Mouse (Mus musculus) heart, adult 18-20 months (tissue): Measurements from ENCODE around the gene Sypl2. TPM values are rescaled to one million over a fixed set of nuclear protein-coding genes. Genes with fewer than 3 reads are reported as not detected.
"Not testable (repeated sequence)": the region's sequence is repeated elsewhere in the genome, so short reads cannot be mapped to it uniquely, and the experiment has no call there.

Source experiments
- DNase-seq, 2 experiments: peaks; one replicate each; pipeline ENCODE4 v3.0.0; 2021 to 2022; ENCODE audit warnings: mixed read lengths in 1 of 2
- long read RNA-seq, 2 experiments: library from polyadenylated mRNA; stranded (forward); transcript quantifications; one replicate each; pipeline ENCODE4 v2.0.0; 2021
- total RNA-seq, 2 experiments: library from RNA; stranded (reverse); gene quantifications; 2 replicates each; pipeline ENCODE4 v1.2.3; 2021

The Sypl2 gene
- total RNA-seq: 1 to 10 TPM; 2.1 to 2.5 TPM
- long read RNA-seq, experiment 1, full-length matches to known transcripts: 1 of 1 reads
- long read RNA-seq, experiment 1, partial matches to known transcripts: 0 of 1 reads
- long read RNA-seq, experiment 1, other reads (novel, unspliced or antisense): 0 of 1 reads
- long read RNA-seq, experiment 2, partial matches to known transcripts: 0 of 1 reads
- long read RNA-seq, experiment 2, other reads (novel, unspliced or antisense): 1 of 1 reads

GRCm38 (mm10) chr3:108226558-108227350 lies at the start of gene Sypl2:
Sypl2 (minus strand) TSS chr3:108226648.
- DNase-seq: peak; percentile 46 to 53

GRCm38 (mm10) chr3:108259319-108259718 lies 32.9 kb upstream of the Sypl2 start:
- no peak for DNase-seq

- DNase-seq: no peak
These were observed 31.5 kb upstream of the Sypl2 start for GRCm38 (mm10) chr3:108257831-108258500.

- peak; percentile 97 for DNase-seq
These were observed 30.5 kb upstream of the Sypl2 start, which contains the start of gene Psma5 for GRCm38 (mm10) chr3:108256719-108257637. Psma5 (plus strand) TSS chr3:108256926.

GRCm38 (mm10) chr3:108246857-108247256 lies 20.4 kb upstream of the Sypl2 start:
- DNase-seq: no peak

GRCm38 (mm10) chr3:108241243-108241839 lies 14.9 kb upstream of the Sypl2 start:
- DNase-seq: no peak

GRCm38 (mm10) chr3:108237474-108238102 lies 11.1 kb upstream of the Sypl2 start:
- DNase-seq: not testable (repeated sequence)

GRCm38 (mm10) chr3:108231646-108232045 lies 5.2 kb upstream of the Sypl2 start:
- DNase-seq: no peak

- no peak for DNase-seq
These were observed 1.1 kb upstream of the Sypl2 start for GRCm38 (mm10) chr3:108227521-108227920.

GRCm38 (mm10) chr3:108225711-108226557 lies 514 bp downstream of the Sypl2 start:
- DNase-seq: peak in 1 of 2 experiments; percentile 22

GRCm38 (mm10) chr3:108220661-108221060 lies 5.8 kb downstream of the Sypl2 start:
- DNase-seq: peak; percentile 32 to 47

GRCm38 (mm10) chr3:108214734-108215133 lies 11.7 kb downstream of the Sypl2 start:
- peak in 1 of 2 experiments; percentile 26 for DNase-seq

- DNase-seq: no peak
These were observed 14.0 kb downstream of the Sypl2 start for GRCm38 (mm10) chr3:108212406-108212805.

GRCm38 (mm10) chr3:108211845-108212244 lies 14.6 kb downstream of the Sypl2 start:
- no peak for DNase-seq

- no peak for DNase-seq
These were observed 15.7 kb downstream of the Sypl2 start, which contains the start of gene Atxn7l2 for GRCm38 (mm10) chr3:108210771-108211139. Atxn7l2 (minus strand) TSS chr3:108210934.

- peak; percentile 95 to 97 for DNase-seq
These were observed 16.3 kb downstream of the Sypl2 start for GRCm38 (mm10) chr3:108209946-108210770.

GRCm38 (mm10) chr3:108209536-108209935 lies 16.9 kb downstream of the Sypl2 start:
- peak in 1 of 2 experiments; percentile 8 for DNase-seq

GRCm38 (mm10) chr3:108209001-108209400 lies 17.4 kb downstream of the Sypl2 start:
- DNase-seq: no peak
